7 mouse cellular contexts compared by ENCODE assay signal in the genomic region with DNA sequence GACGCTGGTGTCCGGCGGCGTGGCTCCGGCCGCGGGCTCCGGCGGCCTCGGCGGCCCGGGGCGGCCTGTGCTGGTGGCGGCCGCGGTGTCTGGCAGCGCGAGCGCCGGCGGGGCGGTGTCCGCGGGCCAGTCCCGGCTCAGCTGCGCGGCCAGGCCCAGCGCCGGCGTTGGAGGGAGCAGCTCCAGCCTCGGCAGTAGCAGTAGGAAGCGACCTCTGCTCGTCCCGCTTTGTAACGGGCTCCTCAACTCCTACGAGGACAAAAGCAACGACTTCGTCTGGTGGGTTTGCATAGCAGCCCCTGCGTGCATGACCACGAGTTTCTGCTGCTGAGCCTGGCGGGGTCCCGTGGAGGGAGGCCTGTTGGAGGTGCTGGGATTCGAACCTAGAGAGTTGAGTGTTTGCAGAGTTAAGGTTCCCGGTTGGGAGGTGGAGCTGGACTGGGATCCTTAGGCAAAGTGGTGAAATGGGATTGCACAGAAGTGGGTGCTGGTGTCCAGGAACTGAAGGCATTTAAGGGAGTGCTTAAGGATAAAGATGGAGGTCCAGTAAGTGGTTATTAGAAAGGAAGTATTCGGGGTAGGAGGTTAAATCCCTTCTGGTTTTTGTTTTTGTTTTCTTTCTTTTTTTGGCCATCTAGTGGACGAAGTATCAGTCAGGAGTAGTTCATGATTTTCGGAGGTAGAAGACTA. TPM values are rescaled to one million over a fixed set of nuclear protein-coding genes. Genes with fewer than 3 reads are reported as not detected.
A peak's percentile ranks its signal among the peaks of the same experiment; 100 is the strongest.
DNase-seq lines count a peak whose midpoint lies in the region; ATAC-seq and TF ChIP-seq lines count a peak whose summit lies in the region.
"Not testable (repeated sequence)": the region's sequence is repeated elsewhere in the genome, so short reads cannot be mapped to it uniquely, and the experiment has no call there.

No protein-coding gene starts in this region.

- TF ChIP-seq CTCF in spleen, adult 2 months (IDR thresholded peaks at IDR 0.05; ENCODE audit: extremely low read depth, insufficient read depth, insufficient read length, insufficient replicate concordance) = not testable (repeated sequence)

- peak overlapping the region; percentile 70 for H3K9ac ChIP-seq in intestine, embryonic 15.5 days
- peak overlapping the region; percentile 86 for H3K9ac ChIP-seq in limb, embryonic 13.5 days
- peak overlapping the region; percentile 79 for H3K9ac ChIP-seq in midbrain, embryonic 12.5 days (replicated peaks)

- peak; percentile 70 for DNase-seq in adipocyte (ENCODE audit: low spot score)
- DNase-seq in embryo, embryonic 10.5 days (ENCODE audit: low spot score) = peak; percentile 69
- DNase-seq in heart, adult 11 months = peak; percentile 92
- DNase-seq in spleen, adult 2 months (ENCODE audit: low read depth in 1 of 2, low spot score in 2 of 2) = peak in 1 of 2 experiments; percentile 16

- not testable (repeated sequence) for H3K27me3 ChIP-seq in intestine, embryonic 15.5 days (replicated peaks); limb, embryonic 13.5 days; midbrain, embryonic 12.5 days; spleen, adult 2 months (ENCODE audit: control insufficient read depth, insufficient read depth, low read length)

- not testable (repeated sequence) for H3K4me1 ChIP-seq in intestine, embryonic 15.5 days (replicated peaks); spleen, adult 2 months (ENCODE audit: control insufficient read depth, insufficient read depth, insufficient read length)
- H3K4me1 ChIP-seq in limb, embryonic 13.5 days = peaks cover 22% of the 10 kb centered on the region
- peaks cover 25% of the 10 kb centered on the region for H3K4me1 ChIP-seq in midbrain, embryonic 12.5 days

- H3K27ac ChIP-seq in intestine, embryonic 15.5 days = peak overlapping the region; percentile 68; the same call in 1 of the 2 replicates
- H3K27ac ChIP-seq in limb, embryonic 13.5 days = not testable (repeated sequence)
- peak overlapping the region; percentile 94 for H3K27ac ChIP-seq in midbrain, embryonic 12.5 days (replicated peaks)
- peak overlapping the region; percentile 82 for H3K27ac ChIP-seq in spleen, adult 2 months (ENCODE audit: insufficient read depth, low read length)

- peak overlapping the region; percentile 63 for H3K4me2 ChIP-seq in intestine, embryonic 15.5 days (replicated peaks)
- peak overlapping the region; percentile 73 for H3K4me2 ChIP-seq in limb, embryonic 13.5 days (replicated peaks)
- peak overlapping the region; percentile 61 for H3K4me2 ChIP-seq in midbrain, embryonic 12.5 days (replicated peaks)

- not testable (repeated sequence) for H3K36me3 ChIP-seq in intestine, embryonic 15.5 days; limb, embryonic 13.5 days; midbrain, embryonic 12.5 days; spleen, adult 2 months (ENCODE audit: control insufficient read depth, insufficient read depth, low read length)

- H3K9me3 ChIP-seq in intestine, embryonic 15.5 days; limb, embryonic 13.5 days; midbrain, embryonic 12.5 days: not testable (repeated sequence)

- ATAC-seq in intestine, embryonic 15.5 days = peak; percentile 76
- ATAC-seq in limb, embryonic 13.5 days (ENCODE audit: low FRiP score, low read depth) = peak; percentile 71
- peak; percentile 75 for ATAC-seq in midbrain, embryonic 12.5 days (ENCODE audit: low FRiP score, low read depth)

- WGBS in intestine, embryonic 15.5 days = 0% methylated on average over 29 of the region's 47 CpGs
- under 1% methylated on average over 23 of the region's 47 CpGs for WGBS in limb, embryonic 13.5 days
- WGBS in midbrain, embryonic 12.5 days = under 1% methylated on average over 24 of the region's 47 CpGs
- WGBS in spleen, adult 2 months = under 1% methylated on average over 26 of the region's 47 CpGs

- peak overlapping the region; percentile 63 for H3K4me3 ChIP-seq in intestine, embryonic 15.5 days (replicated peaks)
- H3K4me3 ChIP-seq in limb, embryonic 13.5 days = peak overlapping the region; percentile 79
- H3K4me3 ChIP-seq in midbrain, embryonic 12.5 days = peak overlapping the region; percentile 82
- peak overlapping the region; percentile 75 for H3K4me3 ChIP-seq in spleen, adult 2 months (ENCODE audit: extremely low read depth, insufficient read depth, insufficient read length)

- not testable (repeated sequence) for TF ChIP-seq POLR2A in spleen, adult 2 months (IDR thresholded peaks at IDR 0.05; ENCODE audit: low read depth, low read length)

RNA-seq across cellular contexts. Expression of a gene that starts 0.6 kb away (rescaled TPM):
- 55.6 and 73.0 TPM in 2 replicates for polyA plus RNA-seq in intestine, embryonic 15.5 days (2015; fragmentation: Nextera tagmentation; extraction: Ambion mirVana)
- polyA plus RNA-seq in limb, embryonic 13.5 days (2015; fragmentation: Nextera tagmentation; extraction: Ambion mirVana) = 35.2 and 52.3 TPM in 2 replicates
- 102 and 104 TPM in 2 replicates for polyA plus RNA-seq in midbrain, embryonic 12.5 days (2016; fragmentation: Nextera tagmentation; extraction: Ambion mirVana)
- polyA plus RNA-seq in spleen, adult 2 months (2012; rRNA removed) = 28.7 and 41.1 TPM in 2 replicates
